Mouse (Mus musculus) retina, adult 2 months (tissue): ENCODE results near the gene 4931409K22Rik.

ENCODE experiments used
- DNase-seq: peaks from one replicate; pipeline ENCODE4 v3.0.0-alpha.2; 2012; ENCODE audit warnings: low read depth, low spot score

Gene 4931409K22Rik

DNA sequence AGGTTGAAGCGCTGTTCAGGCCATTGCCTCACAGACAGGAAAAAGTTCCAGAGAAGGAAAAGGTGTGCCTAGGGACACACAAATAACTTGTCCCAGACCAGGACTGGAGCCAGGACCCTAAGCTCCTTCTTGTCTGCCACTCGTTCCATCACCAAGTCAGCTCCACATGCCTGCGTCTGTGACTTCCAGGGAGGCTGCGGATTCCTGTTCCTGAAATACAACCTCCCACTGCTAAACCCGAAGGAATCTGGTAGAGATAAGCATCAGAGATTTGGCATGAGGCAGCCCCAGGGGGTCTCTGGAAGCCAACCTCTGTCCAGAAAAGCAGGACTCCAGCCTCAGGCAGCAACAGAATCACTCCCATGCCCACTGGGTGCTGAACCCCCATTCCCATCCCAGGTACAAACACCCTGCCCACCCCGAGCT, 15.5 kb downstream of the 4931409K22Rik start:
- DNase-seq = no peak

DNA sequence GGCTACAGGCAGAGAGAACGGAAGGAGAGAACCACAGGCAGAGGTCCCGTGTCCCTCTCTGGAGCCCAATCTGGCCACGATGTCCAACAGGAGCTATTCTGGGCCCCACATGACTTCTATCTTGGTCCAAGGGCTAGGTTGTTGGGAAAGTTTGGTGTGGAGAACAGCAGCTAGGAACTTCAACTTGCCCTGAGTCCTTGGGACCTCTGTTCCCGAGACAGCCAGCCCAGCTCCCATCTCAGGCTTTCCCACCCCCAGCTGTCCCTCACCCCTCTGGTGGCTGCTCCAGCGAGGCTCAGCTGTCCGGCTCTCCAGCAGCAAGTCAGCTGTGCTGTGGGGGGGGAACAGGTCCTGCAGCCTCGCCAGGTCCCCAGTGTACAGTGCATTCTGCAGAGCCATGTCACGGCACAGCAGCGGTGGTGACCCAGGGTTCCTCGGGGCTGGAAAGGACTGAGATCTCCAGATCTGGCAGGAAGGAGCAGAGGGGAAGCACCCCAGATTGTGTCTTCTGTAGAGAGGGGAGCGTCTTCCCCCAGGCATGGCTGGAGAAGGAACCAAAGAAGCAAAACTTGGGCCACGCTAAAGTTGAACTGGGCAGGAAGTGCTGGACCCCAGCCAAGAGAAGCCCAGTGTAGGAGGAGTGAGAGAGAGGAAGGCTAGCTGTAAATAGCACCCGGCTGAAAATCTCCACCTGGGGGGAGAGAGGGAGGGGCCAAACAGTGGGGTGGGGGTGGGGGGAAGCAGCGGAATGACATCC, 16.0 kb downstream of the 4931409K22Rik start, which contains the start of gene Asb10:
TSS of gene Asb10 (minus strand) at position 592 of the 757 bp plus-strand sequence.
- DNase-seq = no peak

DNA sequence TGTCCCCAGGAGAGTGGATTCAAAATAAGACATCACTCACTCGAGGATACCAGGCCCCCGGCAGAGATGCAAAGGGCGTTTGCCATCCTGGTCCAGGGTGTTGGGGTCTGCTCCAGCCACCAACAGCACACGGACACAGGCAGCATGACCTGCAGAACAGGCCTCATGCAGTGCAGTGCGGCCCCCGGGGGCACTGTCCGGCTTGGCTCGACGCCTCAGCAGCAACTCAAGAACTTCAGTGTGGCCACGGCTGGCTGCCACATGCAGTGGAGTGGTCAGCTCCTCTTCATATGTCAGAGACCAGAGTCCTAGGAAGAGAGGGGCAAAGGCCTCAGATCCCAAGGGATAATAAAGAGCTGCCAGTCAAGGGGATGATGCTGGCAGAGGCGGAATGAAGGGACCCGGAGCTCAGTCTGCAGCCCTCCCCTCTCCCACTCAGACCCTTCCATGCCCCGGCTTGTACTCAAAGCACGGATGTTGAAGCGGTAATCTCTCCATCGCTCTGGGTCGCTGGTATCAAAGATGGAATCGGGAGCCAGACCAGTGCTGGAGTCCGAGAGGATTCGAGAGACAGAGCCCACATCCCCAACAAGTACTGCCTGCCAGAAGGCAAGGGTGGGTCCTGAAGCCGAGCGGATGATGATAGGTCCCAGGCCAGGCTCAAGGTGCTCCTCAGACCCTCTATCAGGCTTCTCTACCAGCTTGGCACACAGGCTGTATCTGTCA, 16.9 kb downstream of the 4931409K22Rik start:
- DNase-seq = no peak

DNA sequence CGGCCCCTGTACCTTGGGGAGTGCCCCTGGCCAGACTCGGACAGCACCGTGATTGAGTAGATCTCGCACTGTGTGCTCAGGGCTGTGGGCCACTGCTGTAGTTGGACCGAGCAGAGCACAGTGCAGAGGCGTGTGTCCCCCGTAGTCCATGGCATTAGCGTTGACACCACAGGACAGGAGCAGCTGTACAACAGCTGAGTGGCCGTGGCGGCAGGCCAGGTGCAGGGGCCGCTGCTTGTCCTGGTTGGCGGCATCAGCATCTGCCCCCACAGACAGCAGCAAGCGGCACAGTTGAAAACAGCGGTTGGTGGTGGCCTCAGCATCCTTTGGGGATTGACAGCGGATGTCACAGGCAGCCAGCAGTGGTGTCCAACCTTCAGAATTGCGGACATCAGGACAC, 19.0 kb downstream of the 4931409K22Rik start:
- DNase-seq = no peak

DNA sequence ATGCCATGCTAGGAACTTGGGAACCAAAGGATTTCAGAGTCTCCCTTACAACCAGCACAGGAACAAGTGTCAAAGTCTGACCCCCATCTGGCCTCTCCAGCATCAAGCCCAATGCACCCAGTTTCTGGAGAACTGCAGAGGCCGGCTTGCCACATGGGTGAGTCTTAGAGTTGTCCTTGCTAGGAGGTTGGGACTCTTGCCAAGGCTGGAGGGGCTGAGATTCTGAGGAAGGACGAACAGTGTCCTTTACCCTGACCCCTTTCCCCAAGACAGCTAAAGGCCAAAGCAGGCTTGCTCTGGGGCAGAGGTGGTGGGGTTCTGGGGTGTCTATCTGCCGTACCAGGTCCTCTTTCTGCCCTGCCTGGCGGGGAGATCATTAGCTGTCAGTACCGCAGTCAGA, 20.1 kb downstream of the 4931409K22Rik start:
- DNase-seq = no peak

DNA sequence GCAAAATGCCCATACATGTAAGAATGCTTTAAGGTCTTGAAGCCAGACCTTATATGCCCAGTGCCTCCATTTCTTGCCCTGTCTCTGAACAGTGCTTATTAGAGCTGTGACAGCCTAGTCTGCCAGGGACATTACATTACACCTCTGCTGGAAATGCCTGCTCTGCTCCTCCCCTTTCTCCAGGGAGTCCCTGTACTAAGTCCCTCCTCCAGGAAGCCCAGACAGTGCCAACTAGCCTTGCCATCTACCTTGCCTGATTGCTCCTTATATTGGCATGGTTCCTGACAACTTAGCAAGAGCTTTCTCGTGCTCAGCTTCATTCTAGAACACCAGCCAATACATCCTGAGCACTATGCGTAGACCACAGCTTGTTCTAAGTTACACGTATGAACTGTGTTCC, 20.9 kb downstream of the 4931409K22Rik start:
- no peak for DNase-seq

DNA sequence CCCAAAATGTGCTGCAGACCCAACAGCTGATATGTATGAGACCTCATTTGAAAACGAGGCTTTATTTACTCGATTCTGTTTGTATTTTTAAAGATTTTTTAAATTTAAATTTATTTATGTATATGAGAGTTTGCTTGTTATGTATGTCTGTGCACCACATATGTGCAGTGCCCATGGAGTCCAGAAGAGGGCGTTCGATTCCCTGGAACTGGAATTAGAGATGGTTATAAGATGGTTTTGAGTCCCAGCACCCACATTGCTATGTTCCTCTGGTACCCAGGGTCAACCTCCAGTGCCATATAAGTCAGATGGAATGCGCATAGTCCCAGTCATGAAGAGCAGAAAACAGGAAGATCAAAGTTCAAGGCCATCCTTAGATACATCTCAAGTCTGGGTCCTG, 22.3 kb downstream of the 4931409K22Rik start:
- DNase-seq = no peak

DNA sequence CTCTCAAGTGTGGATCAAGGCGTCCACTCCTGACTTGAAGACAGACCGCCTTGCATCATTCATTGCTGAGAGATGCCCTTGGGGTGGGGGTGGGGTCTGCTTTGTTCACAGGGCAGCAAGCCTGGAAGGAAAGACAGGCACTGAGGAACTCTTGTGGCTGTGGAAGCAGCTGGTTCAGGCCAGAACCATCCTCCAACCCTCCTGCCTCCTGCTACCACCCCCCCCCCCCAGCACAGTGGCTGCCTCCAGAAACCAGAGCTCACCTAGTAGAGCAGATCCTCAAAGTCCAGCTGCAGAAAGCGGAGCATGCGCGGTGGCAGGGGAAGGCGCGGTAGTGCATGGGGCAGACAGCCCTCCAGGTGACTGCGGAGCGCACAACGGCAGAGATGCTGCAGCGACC, 23.2 kb downstream of the 4931409K22Rik start:
- DNase-seq = no peak

DNA sequence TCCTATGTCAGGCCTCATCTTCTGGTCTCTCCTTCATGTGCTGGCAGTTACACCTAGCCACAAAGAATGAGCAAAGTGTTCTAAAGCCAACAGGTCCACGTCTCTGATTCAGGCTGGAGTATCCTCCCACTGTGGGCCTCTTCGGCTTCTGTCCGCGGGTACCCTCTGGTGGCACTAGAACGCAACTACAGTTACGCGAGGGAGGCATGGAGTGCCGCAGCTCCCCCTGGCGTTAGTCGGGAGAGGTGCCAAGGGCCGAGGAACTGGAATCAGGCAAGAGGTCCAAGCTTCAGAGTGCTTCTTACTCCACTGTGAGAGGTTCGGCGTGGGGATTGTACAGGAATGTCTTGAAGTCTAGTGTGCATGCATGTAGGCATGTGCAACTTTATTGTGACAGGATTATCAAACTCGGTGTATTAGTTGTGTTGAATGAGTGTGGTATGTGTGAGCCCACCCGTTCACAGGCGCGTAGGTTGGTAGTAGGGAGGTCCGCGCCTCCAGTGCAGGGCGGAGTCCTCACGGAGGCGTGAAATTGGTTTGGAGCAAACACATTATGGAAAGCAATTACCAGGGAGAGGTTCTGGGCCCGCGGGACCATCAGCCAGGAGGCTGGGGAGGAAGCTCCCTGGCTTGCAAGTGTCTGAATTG, 26.4 kb downstream of the 4931409K22Rik start:
- DNase-seq = peak; percentile 74

DNA sequence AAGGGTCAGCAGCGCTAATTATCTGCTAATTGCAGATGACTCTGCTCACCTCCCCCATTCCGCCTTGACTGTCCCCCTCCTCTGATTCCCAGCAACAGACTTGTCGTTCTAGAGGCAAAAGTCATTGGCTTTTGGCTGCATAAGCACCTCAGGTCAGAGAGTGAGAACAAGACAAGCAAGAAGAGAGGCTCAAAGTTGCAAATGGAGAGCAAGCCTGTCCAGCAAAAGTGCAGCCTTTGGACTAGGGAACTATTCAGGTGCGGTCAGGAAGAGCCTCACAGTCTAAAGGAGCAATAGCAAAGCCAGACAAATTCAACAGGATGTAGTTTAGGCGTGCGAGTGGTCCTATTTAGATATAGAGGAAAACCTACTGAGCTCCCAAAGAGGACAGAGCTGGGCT, 28.8 kb downstream of the 4931409K22Rik start:
- no peak for DNase-seq

DNA sequence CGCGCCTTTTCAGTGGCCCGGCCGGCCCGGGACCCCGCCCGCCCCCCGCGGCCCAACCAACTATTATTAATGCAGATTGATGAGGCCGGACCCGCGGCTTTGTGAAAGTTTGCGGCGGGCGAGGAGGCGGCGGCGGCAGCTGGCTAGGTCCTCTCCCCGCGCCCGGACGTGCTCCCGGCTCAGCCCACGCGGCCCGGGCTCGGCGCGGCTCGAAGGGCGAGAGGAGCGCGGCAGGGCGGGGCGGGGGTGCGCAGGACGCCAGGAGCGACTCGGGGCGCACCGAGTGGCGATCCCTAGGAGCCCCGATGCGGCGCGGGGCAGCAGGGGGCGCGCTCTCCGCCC, 29.7 kb downstream of the 4931409K22Rik start, which contains the start of gene Gbx1:
TSS of gene Gbx1 (minus strand) at position 314 of the 342 bp plus-strand sequence.
- DNase-seq = no peak

DNA sequence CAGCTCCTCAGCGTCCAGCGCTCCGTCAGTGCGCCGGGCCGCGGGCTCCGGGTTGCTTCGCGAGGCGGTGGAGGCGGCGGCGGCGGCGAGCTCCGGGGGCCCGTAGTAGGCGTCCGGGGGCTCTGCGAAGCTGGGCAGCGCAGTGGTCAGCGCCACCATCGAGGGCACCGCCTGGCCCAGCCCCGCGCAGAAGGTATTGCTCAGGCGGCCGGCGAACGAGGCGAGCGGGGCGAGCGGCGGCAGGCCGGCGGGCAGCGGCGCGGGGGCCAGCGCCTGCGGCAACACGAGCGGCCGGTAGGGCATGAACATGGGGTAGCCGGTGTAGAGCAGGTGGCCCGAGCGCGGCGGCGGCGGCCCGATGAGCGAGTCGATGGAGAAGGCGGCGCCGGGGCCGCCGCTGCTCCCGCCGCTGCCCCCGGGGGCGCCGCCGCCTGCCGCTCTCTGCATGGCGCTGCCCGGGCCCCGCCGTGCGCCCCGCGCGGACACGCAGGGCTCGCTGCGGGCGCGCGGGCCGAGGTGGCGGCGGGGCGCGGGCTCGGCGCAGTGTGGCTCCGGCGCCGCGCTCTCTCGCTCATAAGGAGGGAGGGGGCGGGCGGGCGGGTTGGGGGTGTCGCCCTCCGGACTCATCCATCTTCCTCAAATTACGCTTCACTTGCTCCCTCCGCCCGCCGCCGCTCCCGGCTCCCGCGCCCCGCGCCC, 30.3 kb downstream of the 4931409K22Rik start:
- DNase-seq = no peak

DNA sequence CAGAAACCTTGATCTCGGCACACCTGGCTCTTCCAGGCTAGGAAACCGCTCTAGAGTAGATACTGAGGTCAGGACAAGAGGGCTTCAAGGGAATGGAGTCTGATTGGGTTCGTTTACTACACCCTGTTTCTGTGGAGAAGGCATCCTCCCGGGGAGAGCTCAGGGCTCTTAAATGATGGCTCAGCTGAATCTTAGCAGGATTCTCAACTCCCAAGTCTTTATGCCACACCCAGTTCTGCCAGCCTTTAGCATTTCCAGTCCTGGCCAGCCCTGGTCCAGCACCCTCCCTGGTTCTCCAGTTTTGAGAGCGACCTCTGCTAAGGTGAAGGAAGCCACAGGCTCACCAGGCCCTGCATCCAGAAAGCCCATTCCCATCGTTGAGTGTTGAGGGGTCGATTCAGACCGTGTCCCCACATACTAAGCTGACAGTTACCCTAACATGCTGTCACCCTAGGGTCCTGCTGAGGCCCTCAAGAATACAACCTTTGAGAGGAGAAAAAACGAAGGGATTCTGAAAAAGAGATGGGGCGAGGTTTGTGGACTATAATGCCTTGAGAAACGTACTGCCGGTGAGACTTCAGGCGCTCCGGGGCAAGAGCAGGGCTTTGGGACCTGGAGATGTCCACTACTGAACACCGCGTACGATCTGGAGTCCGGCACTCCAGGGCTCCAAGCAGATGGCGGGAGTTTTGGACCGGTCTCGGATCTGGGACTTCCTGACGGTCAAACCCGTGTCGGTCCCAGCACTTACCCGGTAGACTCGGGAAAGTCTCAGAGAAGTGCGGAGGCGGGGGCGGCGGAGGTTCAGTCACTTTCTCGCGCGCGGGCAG, 31.0 kb downstream of the 4931409K22Rik start:
- no peak for DNase-seq

DNA sequence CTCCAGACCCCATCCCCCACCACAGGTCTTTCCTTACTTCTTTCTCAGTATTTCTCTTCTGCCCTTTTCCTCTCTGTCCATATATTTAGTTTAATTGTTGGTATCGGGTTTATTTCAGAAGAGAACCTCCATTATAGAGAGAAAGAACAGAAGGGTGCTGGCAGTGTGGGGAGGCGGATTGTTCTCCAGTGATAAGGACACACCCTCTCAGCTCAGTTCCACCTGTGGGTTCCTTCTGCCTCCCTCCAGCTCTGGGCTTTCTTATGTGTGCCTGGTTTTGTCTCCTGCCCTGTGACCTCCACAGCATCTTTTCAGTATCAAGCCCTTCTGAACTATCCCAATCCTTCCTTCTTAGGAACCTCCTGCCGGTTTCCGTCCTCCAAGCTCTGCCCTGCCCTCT, 32.1 kb downstream of the 4931409K22Rik start:
- DNase-seq = no peak

DNA sequence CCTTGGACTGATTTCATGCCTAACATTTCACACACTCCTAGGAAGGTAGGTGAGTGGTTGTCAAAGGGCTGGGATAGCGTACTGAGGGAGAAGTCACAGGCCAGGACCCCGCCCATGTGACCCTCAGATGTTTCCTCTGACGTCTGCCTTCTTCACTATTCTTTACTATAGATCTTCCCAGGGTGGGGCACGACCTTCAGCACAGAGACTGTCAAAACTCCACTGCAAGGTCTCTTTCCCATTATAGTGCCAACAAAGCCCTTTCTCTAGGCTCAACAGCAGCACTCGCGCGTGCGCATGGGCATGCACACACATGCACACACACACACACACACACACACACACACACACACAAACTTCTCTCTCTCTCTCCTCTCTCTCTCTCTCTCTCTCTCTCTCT, 32.8 kb downstream of the 4931409K22Rik start:
- no peak for DNase-seq

DNA sequence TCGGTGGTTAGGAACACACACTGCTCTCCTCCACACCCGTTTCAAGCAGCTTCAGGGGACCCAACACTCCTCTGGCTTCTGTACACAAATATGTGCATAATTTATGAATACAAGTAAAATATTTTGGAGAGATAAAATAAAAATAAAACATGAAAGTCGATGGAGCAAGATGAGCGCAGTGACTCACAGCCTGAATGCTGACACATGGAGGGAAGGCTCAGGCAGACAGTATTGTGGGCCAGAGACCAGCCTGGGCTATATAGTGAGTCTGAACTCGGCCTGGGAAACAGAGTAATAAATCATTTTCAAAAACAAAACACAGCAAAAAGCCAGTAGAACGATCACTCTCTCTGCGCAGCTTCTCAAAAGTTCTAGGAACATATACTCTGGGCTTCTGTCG, 35.2 kb downstream of the 4931409K22Rik start:
- no peak for DNase-seq

DNA sequence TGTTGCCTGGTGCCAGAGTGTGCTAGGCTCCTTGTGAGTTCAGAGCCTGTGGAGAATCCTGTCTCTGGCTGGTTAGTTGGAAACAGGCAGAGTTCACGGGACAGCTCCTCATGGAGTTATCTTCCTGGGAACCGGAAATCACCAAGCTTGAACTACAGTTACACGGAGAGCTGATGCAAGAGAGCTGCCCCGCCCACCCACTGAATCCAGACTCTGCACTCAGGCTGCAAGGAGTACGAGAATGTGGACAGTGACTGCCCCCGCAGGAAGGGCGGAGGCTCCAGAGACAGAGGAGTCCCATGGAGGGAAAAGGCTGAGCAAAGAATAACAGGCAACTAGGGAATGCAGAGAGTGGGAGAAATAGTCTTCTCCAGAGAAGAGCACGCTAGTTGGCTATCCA, 44.3 kb downstream of the 4931409K22Rik start:
- DNase-seq = no peak

DNA sequence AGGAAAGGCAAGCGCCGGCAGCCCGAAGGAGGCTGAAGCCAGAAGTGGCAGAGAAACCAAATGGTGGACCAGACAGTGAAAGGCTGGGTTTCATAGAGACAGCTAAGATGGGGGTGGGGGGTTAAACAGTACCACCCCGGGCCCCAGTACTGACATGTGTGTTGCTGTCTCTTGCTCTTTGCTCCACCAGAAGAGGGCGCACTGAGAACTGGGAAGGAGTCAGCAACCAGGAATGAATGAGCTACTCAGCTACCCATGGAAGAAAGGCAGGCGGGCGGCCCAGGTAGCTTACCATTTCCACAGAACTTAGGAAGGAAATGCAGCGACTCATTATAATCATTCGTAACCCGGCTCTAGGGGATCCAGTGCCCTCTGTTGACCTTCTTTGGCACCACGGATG, 46.0 kb downstream of the 4931409K22Rik start:
- no peak for DNase-seq

DNA sequence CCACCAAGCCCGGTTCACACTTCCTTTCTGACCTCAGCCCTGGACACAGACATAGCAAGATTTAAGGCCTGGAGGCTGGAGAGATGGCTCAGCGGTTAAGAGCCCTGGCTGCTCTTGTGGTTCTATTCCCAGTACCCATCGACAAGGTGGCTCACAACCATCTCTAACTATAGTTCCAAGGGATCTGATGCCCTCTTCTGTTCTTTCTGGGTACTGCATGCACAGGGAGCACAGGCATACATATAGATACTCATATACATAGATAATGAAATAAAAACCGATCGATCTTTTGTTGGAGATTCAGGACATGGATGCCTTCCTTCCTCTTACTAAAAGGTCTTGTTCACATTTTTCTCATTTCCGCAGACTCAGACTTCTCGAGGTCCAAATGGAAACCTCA, 48.2 kb downstream of the 4931409K22Rik start:
- DNase-seq = no peak

DNA sequence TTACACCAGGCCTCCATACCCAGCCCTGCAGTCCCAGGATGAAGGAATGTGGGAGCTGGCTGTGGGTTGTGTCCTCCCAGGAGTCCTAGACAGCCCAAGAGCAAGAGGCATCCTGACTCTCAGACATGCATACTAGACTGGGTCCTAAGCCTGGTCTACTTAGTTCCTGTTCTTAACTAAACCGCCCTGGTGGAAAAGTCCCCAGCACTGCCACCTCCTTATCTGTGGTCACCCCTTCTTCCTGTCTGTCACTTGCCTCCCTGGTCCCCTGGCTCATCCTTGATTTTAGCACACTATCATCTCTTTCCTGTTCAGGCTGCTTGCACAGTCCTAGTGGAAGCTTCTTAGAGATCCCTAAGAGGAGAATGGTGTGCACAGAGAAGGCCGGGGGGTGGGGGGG, 51.1 kb downstream of the 4931409K22Rik start:
- no peak for DNase-seq

DNA sequence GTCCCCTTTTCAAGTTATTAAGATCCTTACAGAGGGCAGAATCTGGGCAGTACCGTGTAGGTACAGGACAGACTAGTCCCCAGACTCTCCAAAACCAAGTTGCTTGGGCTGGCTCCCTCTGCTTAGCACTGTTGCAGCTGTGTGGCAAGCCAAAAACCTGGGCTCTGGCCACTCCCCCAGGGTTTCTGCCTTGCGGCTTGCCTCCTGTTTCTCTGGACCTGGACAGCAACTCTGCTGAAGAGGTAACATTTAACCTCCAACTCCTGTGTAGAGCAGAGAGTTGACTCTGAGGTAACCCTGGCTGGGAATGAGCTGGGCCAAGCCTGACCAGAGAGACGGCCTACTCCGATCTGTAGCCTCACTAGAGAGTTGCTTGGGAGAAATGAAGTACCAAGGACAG, 53.8 kb downstream of the 4931409K22Rik start:
- no peak for DNase-seq
